Mouse (Mus musculus): ENCODE measurements at regions not wholly inside any gene's neighbourhood (a gene's known extent, or its start where the extent isn't known, plus 50 kb on each side); places are given as distances from the start of the nearest gene placed in this dataset.

DNA sequence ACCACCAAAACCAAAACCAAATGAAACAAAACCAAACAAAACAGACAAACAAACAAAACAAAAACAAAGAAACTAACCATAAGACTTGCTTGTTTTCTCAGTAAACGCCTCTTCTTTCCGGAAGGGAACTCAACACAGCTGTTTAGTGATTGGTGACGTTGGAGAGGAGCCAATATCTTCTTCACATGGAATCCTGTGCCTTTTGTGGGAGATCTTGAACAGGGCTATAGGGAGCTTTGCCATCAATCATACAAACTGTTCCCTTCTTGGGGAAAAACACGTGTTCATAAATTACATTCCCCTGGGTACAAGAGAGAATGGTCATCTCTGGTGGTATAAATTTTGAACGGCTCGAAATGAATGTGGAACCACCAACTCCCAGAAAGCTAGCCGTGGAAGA is 1426.7 kb downstream of the Slc22a22 start:
- H3K9me3 ChIP-seq, result no peaks in the 10 kb centered on the region
- no peak for ATAC-seq (ENCODE audit: low FRiP score, low read depth)
- H3K27me3 ChIP-seq, result no peaks in the 10 kb centered on the region
- no peak overlapping the region for H3K9ac ChIP-seq
- H3K4me2 ChIP-seq, result no peak overlapping the region
- no peaks in the 10 kb centered on the region for H3K36me3 ChIP-seq
- H3K4me3 ChIP-seq, result no peak overlapping the region
- H3K4me1 ChIP-seq (replicated peaks), result no peaks in the 10 kb centered on the region
- no peak overlapping the region for H3K27ac ChIP-seq (replicated peaks)
- 45% methylated on average over 7 of the region's 7 CpGs for WGBS

DNA sequence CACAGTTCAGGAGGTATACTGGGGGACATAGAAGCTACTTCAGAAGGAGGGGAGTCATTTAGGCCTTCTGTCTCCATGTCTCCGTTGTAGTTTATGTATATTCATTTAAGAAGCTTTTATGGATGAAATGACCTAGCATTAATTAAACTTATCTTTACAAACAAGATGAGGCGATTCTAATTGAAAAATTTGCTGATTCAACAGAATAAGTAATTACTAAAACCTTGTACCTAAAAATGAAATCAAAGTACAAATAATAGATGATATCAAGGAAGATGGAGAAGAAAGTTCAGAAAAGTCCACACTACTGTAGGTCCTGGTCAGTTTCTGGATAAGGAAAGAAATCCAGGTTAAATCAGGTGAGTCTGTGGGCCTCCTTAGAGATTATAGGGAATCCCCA is 1429.6 kb downstream of the Slc22a22 start:
- H3K27ac ChIP-seq (replicated peaks), result no peak overlapping the region
- no peaks in the 10 kb centered on the region for H3K9me3 ChIP-seq
- 86% methylated on average over 2 of the region's 2 CpGs for WGBS
- no peaks in the 10 kb centered on the region for H3K4me1 ChIP-seq (replicated peaks)
- H3K4me3 ChIP-seq, result no peak overlapping the region
- ATAC-seq (ENCODE audit: low FRiP score, low read depth), result no peak
- H3K36me3 ChIP-seq, result no peaks in the 10 kb centered on the region
- no peaks in the 10 kb centered on the region for H3K27me3 ChIP-seq
- H3K4me2 ChIP-seq, result no peak overlapping the region
- H3K9ac ChIP-seq, result no peak overlapping the region

DNA sequence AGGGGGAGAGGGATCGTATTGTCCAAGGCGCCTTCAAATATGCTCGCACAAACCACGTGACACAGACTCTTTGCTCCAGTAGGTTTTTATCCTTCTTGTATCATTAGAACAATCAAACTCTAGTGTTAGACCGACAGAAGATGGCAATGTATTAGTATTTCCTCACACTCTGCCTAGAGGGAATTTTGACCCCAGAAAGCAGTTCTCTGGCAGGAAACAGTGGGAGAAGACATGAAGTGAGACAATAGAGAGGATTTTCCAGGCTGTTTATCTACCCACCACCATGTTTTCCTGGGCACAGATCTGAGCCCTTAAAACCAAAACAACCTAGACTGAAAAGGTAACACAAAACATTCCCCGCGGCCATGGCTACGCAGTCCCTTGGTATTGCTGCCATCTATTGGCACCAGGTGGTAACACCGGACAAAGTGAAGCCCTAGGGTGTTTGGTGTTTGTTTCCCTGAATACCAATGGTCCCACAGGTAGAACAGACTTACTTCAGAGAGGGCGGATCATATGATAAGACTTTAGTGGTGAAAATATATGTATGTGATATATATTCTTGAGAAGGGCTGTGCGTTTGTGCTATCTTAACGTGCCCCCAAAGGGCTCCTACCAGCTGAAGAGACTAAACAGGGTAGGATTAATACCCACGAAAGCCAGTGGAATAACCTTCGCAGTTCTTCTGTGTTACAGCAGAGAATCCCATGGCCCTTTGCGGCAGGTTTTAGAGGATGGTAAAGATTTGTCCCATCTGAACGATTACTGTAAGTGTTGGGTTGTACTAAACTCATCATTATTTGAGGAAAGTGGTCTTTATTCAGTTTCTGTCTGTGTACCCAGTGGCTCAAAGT is 1430.5 kb downstream of the Slc22a22 start:
- H3K9me3 ChIP-seq, result no peaks in the 10 kb centered on the region
- peak; percentile 90 for ATAC-seq (ENCODE audit: low FRiP score, low read depth)

DNA sequence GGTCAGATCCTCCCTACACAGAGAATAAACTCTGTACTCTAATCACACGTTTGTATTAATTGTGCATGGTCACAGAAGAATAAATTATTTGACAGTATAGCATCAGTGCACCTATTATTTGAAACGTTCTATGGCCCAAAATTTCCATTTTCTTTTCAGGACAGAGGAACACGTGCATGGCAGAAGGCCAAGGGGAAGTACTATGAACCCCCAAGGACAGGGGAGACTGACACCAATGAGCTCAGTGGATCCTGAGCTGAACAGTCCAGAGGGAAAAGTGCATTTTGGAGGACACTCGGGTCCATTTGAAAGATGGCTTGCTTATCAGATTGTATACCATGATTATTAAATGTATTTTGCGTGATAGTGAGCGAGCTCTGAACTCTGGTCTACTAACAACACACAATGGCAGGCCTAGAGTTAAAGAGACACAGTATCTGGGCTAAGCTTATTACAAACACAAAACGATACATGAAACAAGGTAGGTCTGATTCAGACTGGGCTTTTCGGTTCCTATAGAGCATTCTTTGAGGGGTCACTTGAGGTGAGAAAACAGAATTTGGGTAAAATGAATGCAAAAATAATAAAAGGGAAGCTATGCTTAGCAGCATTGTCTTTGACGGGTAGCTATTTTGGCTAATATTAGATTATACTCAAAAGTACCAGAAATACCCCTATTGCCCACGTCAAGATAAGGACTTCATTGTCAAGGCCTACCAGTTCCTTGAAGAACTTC is 1431.7 kb downstream of the Slc22a22 start:
- Histone ChIP-seq H3K4me2 (no peak overlapping the region), H3K27me3 (no peaks in the 10 kb centered on the region), H3K4me1 (replicated peaks) (no peaks in the 10 kb centered on the region), H3K36me3 (no peaks in the 10 kb centered on the region), H3K27ac (replicated peaks) (no peak overlapping the region), H3K4me3 (no peak overlapping the region), H3K9ac (no peak overlapping the region), H3K9me3 (no peaks in the 10 kb centered on the region)
- no peak for ATAC-seq (ENCODE audit: low FRiP score, low read depth)
- WGBS, result 84% methylated on average over 10 of the region's 10 CpGs

More for the DNA sequence above, 1430.5 kb downstream of the Slc22a22 start:
- no peaks in the 10 kb centered on the region for H3K36me3 ChIP-seq
- peak overlapping the region; percentile 62 for H3K4me2 ChIP-seq
- no peak overlapping the region for H3K27ac ChIP-seq (replicated peaks)
- no peaks in the 10 kb centered on the region for H3K4me1 ChIP-seq (replicated peaks)
- 28% methylated on average over 16 of the region's 16 CpGs for WGBS
- no peaks in the 10 kb centered on the region for H3K27me3 ChIP-seq
- peak overlapping the region; percentile 27; the same call in 1 of the 2 replicates for H3K9ac ChIP-seq
- peak overlapping the region; percentile 27 for H3K4me3 ChIP-seq

DNA sequence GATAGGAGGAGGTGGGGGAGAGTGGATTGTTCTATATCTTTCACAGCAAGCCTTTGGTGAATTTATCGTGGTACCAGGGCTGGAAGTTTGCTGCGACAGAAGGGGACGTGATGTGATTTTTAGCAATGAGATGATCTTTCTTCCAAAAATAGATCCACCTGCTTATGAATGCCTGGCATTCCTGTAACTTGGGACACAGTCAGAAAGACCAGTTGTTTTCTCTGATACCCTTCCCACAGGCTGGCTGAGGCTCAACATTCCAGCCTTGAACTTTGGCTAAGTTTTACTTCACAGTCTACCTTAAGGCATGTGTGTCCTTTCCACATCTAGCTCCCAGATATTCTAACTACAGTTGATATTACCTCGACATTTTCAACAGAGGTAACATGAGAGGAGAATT is 1434.1 kb downstream of the Slc22a22 start:
- Histone ChIP-seq H3K27me3 (no peaks in the 10 kb centered on the region), H3K9me3 (no peaks in the 10 kb centered on the region), H3K27ac (replicated peaks) (no peak overlapping the region), H3K4me2 (no peak overlapping the region), H3K9ac (no peak overlapping the region), H3K4me3 (no peak overlapping the region), H3K4me1 (replicated peaks) (no peaks in the 10 kb centered on the region), H3K36me3 (no peaks in the 10 kb centered on the region)
- WGBS, result 80% methylated on average over 4 of the region's 4 CpGs
- ATAC-seq (ENCODE audit: low FRiP score, low read depth), result no peak

DNA sequence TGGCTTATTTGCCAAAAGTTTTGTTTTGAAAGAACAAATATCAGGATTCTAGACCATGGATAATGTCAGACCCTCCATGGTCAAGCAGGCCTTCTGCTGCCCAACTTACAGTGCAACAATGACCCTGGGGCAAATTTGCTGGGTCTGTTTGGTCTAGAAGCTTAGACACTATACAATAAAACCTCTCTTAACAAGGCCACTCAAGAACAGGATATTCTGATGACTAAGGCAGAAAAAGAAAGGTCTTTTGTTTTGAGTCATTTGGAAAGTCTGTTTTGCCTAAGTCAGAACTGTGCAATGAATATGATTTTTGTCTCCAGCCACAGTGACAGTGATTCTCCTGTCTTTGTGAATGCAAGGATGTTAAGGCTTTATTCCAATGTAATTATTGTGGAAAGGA is 1435.0 kb downstream of the Slc22a22 start:
- H3K4me3 ChIP-seq, result no peak overlapping the region
- no peaks in the 10 kb centered on the region for H3K36me3 ChIP-seq

DNA sequence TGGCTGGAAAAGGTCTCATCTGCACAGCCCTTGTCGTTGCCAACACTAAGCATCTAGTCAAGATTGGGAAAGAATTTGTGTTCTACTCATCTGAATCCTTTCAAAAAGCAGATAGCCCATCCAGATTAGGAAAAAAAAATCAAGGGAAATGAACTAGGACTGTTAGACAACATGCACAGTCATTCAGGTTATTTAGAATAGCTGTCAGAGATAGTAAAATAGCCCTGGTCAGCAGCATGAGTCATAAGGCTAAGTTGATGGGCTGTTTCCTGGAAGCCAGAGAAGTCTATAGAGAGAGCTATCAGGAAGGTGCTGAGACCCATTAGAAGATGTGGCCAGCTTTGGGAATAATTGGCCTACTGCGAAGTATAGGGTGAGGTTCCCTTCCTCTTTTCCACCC is 1447.4 kb downstream of the Slc22a22 start:
- no peak overlapping the region for H3K9ac ChIP-seq
- no peak for ATAC-seq (ENCODE audit: low FRiP score, low read depth)
- no peaks in the 10 kb centered on the region for H3K27me3 ChIP-seq
- H3K4me2 ChIP-seq, result no peak overlapping the region
- no peaks in the 10 kb centered on the region for H3K36me3 ChIP-seq
- WGBS, result 86% methylated on average over 2 of the region's 2 CpGs
- no peaks in the 10 kb centered on the region for H3K4me1 ChIP-seq (replicated peaks)
- H3K27ac ChIP-seq (replicated peaks), result no peak overlapping the region
- H3K9me3 ChIP-seq, result no peaks in the 10 kb centered on the region
- no peak overlapping the region for H3K4me3 ChIP-seq

More for the DNA sequence above, 1435.0 kb downstream of the Slc22a22 start:
- Histone ChIP-seq H3K4me1 (replicated peaks) (no peaks in the 10 kb centered on the region), H3K4me2 (no peak overlapping the region), H3K27ac (replicated peaks) (no peak overlapping the region), H3K27me3 (no peaks in the 10 kb centered on the region), H3K9ac (no peak overlapping the region), H3K9me3 (no peaks in the 10 kb centered on the region)
- no peak for ATAC-seq (ENCODE audit: low FRiP score, low read depth)

DNA sequence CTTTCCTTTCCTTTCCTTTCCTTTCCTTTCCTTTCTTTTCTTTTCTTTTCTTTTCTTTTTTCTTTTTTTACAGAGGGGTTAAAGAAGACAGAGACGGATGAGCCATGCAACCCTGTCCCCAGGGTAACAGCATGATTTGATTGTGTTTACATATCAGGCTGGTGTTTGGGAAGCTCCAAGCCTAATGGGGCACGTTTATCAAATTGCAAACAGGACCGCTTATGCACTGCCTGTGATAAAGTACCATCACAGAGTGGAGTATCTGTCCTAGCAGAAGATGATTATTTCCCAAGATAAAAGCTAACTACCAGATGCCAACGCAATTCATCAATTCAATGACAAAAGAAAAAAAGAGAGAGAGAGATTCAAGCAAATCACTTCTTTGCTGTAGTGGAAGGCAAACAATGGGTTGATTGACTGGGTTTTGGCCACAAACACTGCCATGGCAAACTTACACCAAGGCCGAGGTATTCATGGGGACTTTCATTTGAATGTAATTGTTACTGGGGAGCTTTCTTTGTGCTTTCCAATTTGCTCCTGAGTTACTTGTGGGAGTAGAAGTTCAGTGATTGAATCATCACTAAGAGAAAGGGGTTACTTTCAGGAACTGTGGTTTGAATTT is 1450.1 kb downstream of the Slc22a22 start:
- Histone ChIP-seq H3K27me3 (no peaks in the 10 kb centered on the region), H3K36me3 (no peaks in the 10 kb centered on the region), H3K4me2 (no peak overlapping the region), H3K4me3 (no peak overlapping the region), H3K27ac (replicated peaks) (no peak overlapping the region), H3K4me1 (replicated peaks) (no peaks in the 10 kb centered on the region), H3K9ac (no peak overlapping the region), H3K9me3 (no peaks in the 10 kb centered on the region)
- 11% methylated on average over 5 of the region's 5 CpGs for WGBS
- peak; percentile 69; the same call in 1 of the 2 replicates for ATAC-seq (ENCODE audit: low FRiP score, low read depth)

DNA sequence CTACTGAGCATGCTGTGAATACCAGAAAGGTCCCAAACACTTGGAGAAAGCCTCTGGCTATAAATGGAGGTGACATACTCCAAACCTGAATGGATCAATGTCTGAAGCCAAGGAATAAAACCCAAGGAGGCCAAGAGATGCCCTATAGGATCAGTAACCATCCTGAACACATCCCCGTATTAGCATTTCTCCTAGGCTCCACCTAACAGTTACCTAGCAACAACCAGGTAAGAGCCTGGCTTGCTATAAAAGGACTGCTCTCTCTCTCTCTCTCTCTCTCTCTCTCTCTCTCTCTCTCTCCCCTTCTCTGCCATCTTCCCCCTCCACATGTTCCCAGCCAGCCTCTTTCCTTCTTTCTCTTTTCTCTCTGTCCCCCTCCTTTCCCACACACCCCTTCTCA is 1452.7 kb downstream of the Slc22a22 start:
- H3K4me2 ChIP-seq, result no peak overlapping the region
- no peaks in the 10 kb centered on the region for H3K36me3 ChIP-seq
- no peaks in the 10 kb centered on the region for H3K27me3 ChIP-seq
- H3K4me1 ChIP-seq (replicated peaks), result no peaks in the 10 kb centered on the region
- 60% methylated on average over 1 of the region's 1 CpGs for WGBS
- H3K4me3 ChIP-seq, result no peak overlapping the region
- no peak overlapping the region for H3K27ac ChIP-seq (replicated peaks)
- no peak overlapping the region for H3K9ac ChIP-seq
- H3K9me3 ChIP-seq, result no peaks in the 10 kb centered on the region
- no peak for ATAC-seq (ENCODE audit: low FRiP score, low read depth)

DNA sequence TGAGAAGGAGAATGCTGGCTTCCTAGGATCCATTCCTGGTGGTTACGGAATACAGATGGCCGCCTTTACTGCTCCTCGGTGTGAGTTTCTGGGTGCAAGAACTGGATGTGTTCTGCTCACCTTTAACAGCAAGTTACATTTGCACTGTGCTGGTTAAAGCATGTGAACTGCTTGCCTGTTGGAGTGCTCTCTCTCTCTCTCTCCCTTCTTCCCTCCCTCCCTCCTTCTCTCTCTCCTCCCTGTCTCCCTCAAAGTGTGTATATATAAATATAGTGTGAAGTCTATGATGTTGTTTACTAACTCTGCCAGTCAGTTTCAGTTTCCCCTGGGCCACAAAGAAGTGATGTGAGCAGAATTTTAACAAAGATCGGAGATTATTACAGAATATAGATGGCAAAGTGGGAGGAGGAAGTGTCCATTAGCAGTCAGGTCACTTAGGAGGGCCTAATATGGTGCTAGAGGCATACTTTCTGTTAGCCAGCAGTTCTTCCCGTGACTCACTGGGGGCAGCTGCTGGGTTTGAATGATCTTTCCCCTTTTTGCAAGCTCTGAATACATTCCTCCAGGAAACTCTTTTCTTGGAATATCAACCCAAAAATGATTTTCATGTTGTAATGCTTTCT is 1453.5 kb downstream of the Slc22a22 start:
- Histone ChIP-seq H3K9ac (no peak overlapping the region), H3K4me1 (replicated peaks) (no peaks in the 10 kb centered on the region), H3K27ac (replicated peaks) (no peak overlapping the region), H3K9me3 (no peaks in the 10 kb centered on the region), H3K36me3 (no peaks in the 10 kb centered on the region), H3K27me3 (no peaks in the 10 kb centered on the region), H3K4me2 (no peak overlapping the region), H3K4me3 (no peak overlapping the region)
- 82% methylated on average over 5 of the region's 5 CpGs for WGBS
- peak; percentile 20; the same call in 1 of the 2 replicates for ATAC-seq (ENCODE audit: low FRiP score, low read depth)

DNA sequence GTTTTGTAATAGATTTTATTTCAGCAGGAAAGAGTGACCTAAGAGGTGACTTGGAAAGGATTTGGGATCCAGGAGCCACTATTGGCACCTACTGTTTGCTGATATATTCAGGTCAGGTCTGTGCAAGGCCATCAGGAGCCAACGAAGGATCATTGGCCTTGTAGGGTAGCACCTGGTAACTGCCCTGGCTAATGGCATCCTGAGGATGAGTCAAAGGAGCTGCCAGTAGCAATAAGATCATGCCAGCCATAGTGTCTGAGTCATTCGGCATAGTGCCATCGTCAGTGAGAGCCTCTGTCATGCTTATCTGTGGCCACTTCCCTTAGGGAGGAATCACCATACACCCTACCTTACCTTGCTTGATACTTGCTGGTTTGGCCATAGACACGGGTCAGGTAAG is 1455.1 kb downstream of the Slc22a22 start:
- 91% methylated on average over 4 of the region's 4 CpGs for WGBS
- Histone ChIP-seq H3K36me3 (no peaks in the 10 kb centered on the region), H3K4me1 (replicated peaks) (no peaks in the 10 kb centered on the region), H3K27me3 (no peaks in the 10 kb centered on the region), H3K9ac (no peak overlapping the region), H3K27ac (replicated peaks) (no peak overlapping the region), H3K9me3 (no peaks in the 10 kb centered on the region), H3K4me2 (no peak overlapping the region), H3K4me3 (no peak overlapping the region)
- ATAC-seq (ENCODE audit: low FRiP score, low read depth), result no peak

DNA sequence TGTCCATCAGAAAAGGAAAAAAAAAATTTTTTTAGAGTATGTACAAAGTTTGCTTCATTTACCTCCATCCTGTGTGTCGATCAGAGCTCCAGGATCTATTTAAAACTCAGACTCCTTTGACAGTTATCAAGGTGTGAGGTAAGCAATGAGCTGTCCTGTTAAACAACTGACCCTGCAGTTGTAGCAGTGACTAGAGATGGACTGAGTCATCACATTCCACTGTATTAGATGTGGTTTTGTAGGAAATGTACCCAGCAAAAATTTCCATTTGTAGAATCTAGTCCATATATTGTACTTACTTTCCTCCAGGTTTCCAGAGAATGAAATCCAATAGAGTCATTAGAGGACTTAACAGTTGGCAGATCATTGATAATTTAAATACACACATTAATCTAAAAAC is 1459.3 kb downstream of the Slc22a22 start:
- WGBS, result 89% methylated on average over 1 of the region's 1 CpGs
- Histone ChIP-seq H3K27ac (replicated peaks) (no peak overlapping the region), H3K4me2 (no peak overlapping the region), H3K4me1 (replicated peaks) (no peaks in the 10 kb centered on the region), H3K27me3 (no peaks in the 10 kb centered on the region), H3K4me3 (no peak overlapping the region), H3K9ac (no peak overlapping the region), H3K36me3 (no peaks in the 10 kb centered on the region), H3K9me3 (no peaks in the 10 kb centered on the region)
- ATAC-seq (ENCODE audit: low FRiP score, low read depth), result no peak

Data from hindbrain, embryonic 15.5 days (tissue).